Mouse (Mus musculus): ENCODE measurements around the gene Wnt9a. TPM values are rescaled to one million over a fixed set of nuclear protein-coding genes. Genes with fewer than 3 reads are reported as not detected.
A peak's percentile ranks its signal among the peaks of the same experiment; 100 is the strongest.
"Not testable (repeated sequence)": the region's sequence is repeated elsewhere in the genome, so short reads cannot be mapped to it uniquely, and the experiment has no call there.

Gene Wnt9a
- total and polyA plus RNA-seq, 2 experiments from 2014 or later: 2.8 to 4.0 TPM

DNA sequence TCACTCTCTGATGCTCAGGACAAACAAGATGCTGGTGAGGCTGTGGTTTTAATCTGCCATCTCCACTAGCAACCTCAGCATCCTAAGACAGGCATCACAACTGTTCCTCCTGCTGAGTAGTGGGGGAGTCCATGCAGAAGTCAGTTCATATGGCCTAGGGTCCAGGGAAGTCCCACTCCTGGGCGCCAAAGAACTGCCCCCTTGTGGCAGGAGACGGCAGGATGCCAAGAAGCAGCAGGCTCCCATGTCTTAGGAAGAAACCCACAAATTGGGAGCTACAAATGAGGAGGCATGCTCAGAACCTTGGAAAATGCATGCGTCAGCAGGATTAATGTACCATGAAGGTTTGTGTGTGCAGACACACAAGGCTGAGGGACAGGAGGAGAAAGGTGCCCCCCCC lies 59.9 kb downstream of the Wnt9a start:
- Histone ChIP-seq H3K36me3 (replicated peaks; ENCODE audit: control insufficient read depth, insufficient read depth, low read length) (no peaks in the 10 kb centered on the region), H3K27me3 (ENCODE audit: control insufficient read depth, insufficient read depth, low read length) (no peaks in the 10 kb centered on the region), H3K4me1 (ENCODE audit: control insufficient read depth, insufficient read depth) (no peaks in the 10 kb centered on the region), H3K27ac (ENCODE audit: low read depth) (no peak overlapping the region), H3K9me3 (replicated peaks; ENCODE audit: control insufficient read depth, low read length) (no peaks in the 10 kb centered on the region), H3K9ac (replicated peaks; ENCODE audit: low read depth, low read length) (no peak overlapping the region), H3K4me3 (ENCODE audit: low read depth, low read length) (no peak overlapping the region), H3K4me2 (ENCODE audit: low read depth, low read length) (no peak overlapping the region)
- WGBS: 41% methylated on average over 3 of the region's 3 CpGs
- TF ChIP-seq EP300 (IDR thresholded peaks at IDR 0.05; ENCODE audit: low read depth) (no peak), CTCF (IDR thresholded peaks at IDR 0.05; ENCODE audit: low read depth) (peak; percentile 46)
- ATAC-seq (ENCODE audit: insufficient read depth, low read depth): no peak
- DNase-seq (ENCODE audit: low spot score): no peak

DNA sequence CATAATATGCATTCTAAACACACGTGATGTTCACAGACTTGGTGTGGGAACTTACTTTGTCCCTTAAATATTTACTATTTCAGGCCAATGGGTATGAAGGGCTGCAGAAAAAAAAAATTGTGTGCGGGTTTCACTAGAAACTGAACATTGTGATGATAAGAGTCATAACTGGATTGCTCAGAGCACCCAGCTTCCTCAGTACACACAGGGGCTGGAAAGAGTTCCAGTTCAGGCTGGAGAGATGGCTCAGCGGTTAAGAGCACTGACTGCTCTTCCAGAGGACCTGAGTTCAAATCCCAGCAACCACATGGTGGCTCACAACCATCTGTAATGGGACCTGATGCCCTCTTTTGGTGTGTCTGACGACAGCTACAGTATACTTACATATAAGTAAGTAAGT lies 61.2 kb downstream of the Wnt9a start:
- not testable (repeated sequence) for ATAC-seq (ENCODE audit: insufficient read depth, low read depth); DNase-seq (ENCODE audit: low spot score); H3K4me3 ChIP-seq (ENCODE audit: low read depth, low read length); H3K4me2 ChIP-seq (ENCODE audit: low read depth, low read length); H3K27me3 ChIP-seq (ENCODE audit: control insufficient read depth, insufficient read depth, low read length); H3K27ac ChIP-seq (ENCODE audit: low read depth); H3K9ac ChIP-seq (replicated peaks; ENCODE audit: low read depth, low read length); H3K4me1 ChIP-seq (ENCODE audit: control insufficient read depth, insufficient read depth); H3K36me3 ChIP-seq (replicated peaks; ENCODE audit: control insufficient read depth, insufficient read depth, low read length); H3K9me3 ChIP-seq (replicated peaks; ENCODE audit: control insufficient read depth, low read length)
- 84% methylated on average over 4 of the region's 4 CpGs for WGBS

DNA sequence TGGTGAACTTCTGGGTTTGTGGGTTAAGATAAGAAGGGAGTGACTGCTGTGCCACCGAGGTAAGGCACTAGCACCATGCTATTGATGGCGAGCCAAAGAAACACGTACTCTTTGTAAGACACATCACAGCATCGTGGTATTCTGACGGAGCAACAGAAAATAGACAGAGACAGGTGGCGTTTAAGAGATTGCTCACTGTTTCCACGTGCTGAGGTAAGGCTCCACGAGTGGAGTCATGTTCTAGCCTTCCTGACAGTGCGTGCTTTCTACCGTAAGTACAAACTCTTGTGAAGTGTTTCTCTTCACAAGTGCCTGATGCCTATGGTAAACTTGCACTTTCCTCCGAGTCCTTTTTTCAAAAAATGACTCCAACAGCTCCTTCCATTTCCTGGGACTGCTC lies 63.1 kb downstream of the Wnt9a start:
- DNase-seq (ENCODE audit: low spot score) (no peak), ATAC-seq (ENCODE audit: insufficient read depth, low read depth) (no peak)
- TF ChIP-seq EP300 (IDR thresholded peaks at IDR 0.05; ENCODE audit: low read depth): no peak
- TF ChIP-seq CTCF (IDR thresholded peaks at IDR 0.05; ENCODE audit: low read depth): no peak
- no peak overlapping the region for H3K4me3 ChIP-seq (ENCODE audit: low read depth, low read length)
- H3K27me3 ChIP-seq (ENCODE audit: control insufficient read depth, insufficient read depth, low read length): no peaks in the 10 kb centered on the region
- no peak overlapping the region for H3K4me2 ChIP-seq (ENCODE audit: low read depth, low read length)
- WGBS: 65% methylated on average over 11 of the region's 11 CpGs
- H3K36me3 ChIP-seq (replicated peaks; ENCODE audit: control insufficient read depth, insufficient read depth, low read length): no peaks in the 10 kb centered on the region
- no peak overlapping the region for H3K27ac ChIP-seq (ENCODE audit: low read depth)
- no peak overlapping the region for H3K9ac ChIP-seq (replicated peaks; ENCODE audit: low read depth, low read length)
- H3K4me1 ChIP-seq (ENCODE audit: control insufficient read depth, insufficient read depth): no peaks in the 10 kb centered on the region
- no peaks in the 10 kb centered on the region for H3K9me3 ChIP-seq (replicated peaks; ENCODE audit: control insufficient read depth, low read length)

DNA sequence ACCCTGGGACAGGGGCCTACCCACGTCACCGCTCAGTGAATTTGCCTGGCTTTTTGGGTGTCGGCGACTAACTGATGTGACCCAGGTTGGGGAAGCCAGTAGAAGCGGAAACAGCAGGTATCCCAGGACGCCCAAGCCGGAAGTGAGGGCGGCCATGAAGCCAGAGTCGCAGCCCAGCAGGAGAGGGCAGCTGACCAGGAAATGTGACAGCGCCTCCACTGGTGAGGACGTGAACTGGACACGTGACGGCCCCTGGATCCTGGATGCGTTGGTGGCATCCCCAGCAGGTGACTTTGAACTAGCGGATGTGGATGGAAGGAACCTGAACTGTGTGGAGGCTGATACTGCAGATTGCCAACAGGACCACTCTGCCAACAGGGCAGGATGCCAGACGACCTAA lies 68.7 kb downstream of the Wnt9a start, which contains the start of gene Prss38:
TSS of gene Prss38 (minus strand) at position 183 of the 400 bp plus-strand sequence.
- H3K4me2 ChIP-seq (ENCODE audit: low read depth, low read length): no peak within 1 kb of the TSS
- H3K4me3 ChIP-seq (ENCODE audit: low read depth, low read length): no peak within 1 kb of the TSS
- no peaks in the 10 kb centered on the region for H3K4me1 ChIP-seq (ENCODE audit: control insufficient read depth, insufficient read depth)
- H3K27ac ChIP-seq (ENCODE audit: low read depth): no peak within 1 kb of the TSS
- no peaks in the 10 kb centered on the region for H3K36me3 ChIP-seq (replicated peaks; ENCODE audit: control insufficient read depth, insufficient read depth, low read length)
- TF ChIP-seq CTCF (IDR thresholded peaks at IDR 0.05; ENCODE audit: low read depth) (no peak), EP300 (IDR thresholded peaks at IDR 0.05; ENCODE audit: low read depth) (no peak)
- DNase-seq (ENCODE audit: low spot score) (no peak), ATAC-seq (ENCODE audit: insufficient read depth, low read depth) (no peak)
- no peaks in the 10 kb centered on the region for H3K27me3 ChIP-seq (ENCODE audit: control insufficient read depth, insufficient read depth, low read length)
- 72% methylated on average over 16 of the region's 16 CpGs for WGBS
- no peaks in the 10 kb centered on the region for H3K9me3 ChIP-seq (replicated peaks; ENCODE audit: control insufficient read depth, low read length)
- no peak within 1 kb of the TSS for H3K9ac ChIP-seq (replicated peaks; ENCODE audit: low read depth, low read length)

DNA sequence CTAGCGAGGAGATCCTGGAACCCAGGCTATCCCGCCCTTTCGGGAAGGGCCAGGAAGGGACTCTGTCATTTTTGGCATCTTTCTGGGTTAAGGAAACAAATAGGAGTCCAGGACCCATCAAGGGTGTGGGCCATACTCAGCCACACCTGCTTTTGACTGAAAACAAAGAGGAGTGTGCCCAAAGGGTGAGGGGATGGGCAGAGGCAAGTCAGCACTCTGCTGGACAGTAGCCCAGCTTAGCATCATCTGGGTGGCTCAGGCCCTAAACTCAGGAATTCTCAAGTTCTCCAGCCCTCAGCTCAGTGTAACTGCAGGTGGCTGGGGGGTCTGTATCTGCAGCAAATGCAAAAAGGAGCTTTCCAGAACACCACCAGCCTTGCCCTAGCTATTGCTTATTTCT lies 71.3 kb downstream of the Wnt9a start:
- Histone ChIP-seq H3K9me3 (replicated peaks; ENCODE audit: control insufficient read depth, low read length) (no peaks in the 10 kb centered on the region), H3K36me3 (replicated peaks; ENCODE audit: control insufficient read depth, insufficient read depth, low read length) (no peaks in the 10 kb centered on the region), H3K27ac (ENCODE audit: low read depth) (no peak overlapping the region), H3K4me2 (ENCODE audit: low read depth, low read length) (no peak overlapping the region), H3K4me1 (ENCODE audit: control insufficient read depth, insufficient read depth) (no peaks in the 10 kb centered on the region), H3K9ac (replicated peaks; ENCODE audit: low read depth, low read length) (no peak overlapping the region), H3K27me3 (ENCODE audit: control insufficient read depth, insufficient read depth, low read length) (no peaks in the 10 kb centered on the region), H3K4me3 (ENCODE audit: low read depth, low read length) (no peak overlapping the region)
- 66% methylated on average over 3 of the region's 3 CpGs for WGBS
- ATAC-seq (ENCODE audit: insufficient read depth, low read depth) (no peak), DNase-seq (ENCODE audit: low spot score) (no peak)
- TF ChIP-seq CTCF (IDR thresholded peaks at IDR 0.05; ENCODE audit: low read depth) (no peak), EP300 (IDR thresholded peaks at IDR 0.05; ENCODE audit: low read depth) (no peak)

DNA sequence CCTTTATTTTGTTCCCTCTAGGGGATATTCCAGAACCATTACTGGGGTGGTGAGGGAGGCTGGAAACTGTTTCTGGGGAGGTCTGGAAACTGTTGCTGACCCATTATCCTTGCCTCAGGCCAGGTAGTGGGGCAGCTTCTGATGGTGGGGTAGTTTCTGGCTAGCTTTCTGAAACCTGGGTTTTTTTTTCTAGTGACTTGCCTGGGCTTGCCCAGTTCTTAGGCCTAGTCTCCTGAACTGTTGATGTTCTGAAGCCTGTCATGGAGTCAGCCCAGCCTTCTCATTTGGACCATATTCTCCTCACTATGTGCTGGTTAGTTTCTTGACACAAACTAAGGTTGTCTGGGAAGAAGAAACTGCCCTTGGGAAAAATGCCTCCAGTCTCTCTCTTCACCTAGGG lies 72.8 kb downstream of the Wnt9a start:
- ATAC-seq (ENCODE audit: insufficient read depth, low read depth): no peak
- H3K36me3 ChIP-seq (replicated peaks; ENCODE audit: control insufficient read depth, insufficient read depth, low read length): no peaks in the 10 kb centered on the region
- no peaks in the 10 kb centered on the region for H3K27me3 ChIP-seq (ENCODE audit: control insufficient read depth, insufficient read depth, low read length)

More for the DNA sequence above, 72.8 kb downstream of the Wnt9a start:
- H3K9ac ChIP-seq (replicated peaks; ENCODE audit: low read depth, low read length): no peak overlapping the region
- peaks cover 6% of the 10 kb centered on the region for H3K4me1 ChIP-seq (ENCODE audit: control insufficient read depth, insufficient read depth)
- H3K4me2 ChIP-seq (ENCODE audit: low read depth, low read length): no peak overlapping the region
- TF ChIP-seq EP300 (IDR thresholded peaks at IDR 0.05; ENCODE audit: low read depth) (no peak), CTCF (IDR thresholded peaks at IDR 0.05; ENCODE audit: low read depth) (no peak)
- no peaks in the 10 kb centered on the region for H3K9me3 ChIP-seq (replicated peaks; ENCODE audit: control insufficient read depth, low read length)
- no peak overlapping the region for H3K27ac ChIP-seq (ENCODE audit: low read depth)
- DNase-seq (ENCODE audit: low spot score): no peak
- no peak overlapping the region for H3K4me3 ChIP-seq (ENCODE audit: low read depth, low read length)

Small RNA genes lying within 50 kb of the gene (microRNA-seq; reads per million reads assigned to microRNA genes)
- not detected for gene Gm24756

Other genes starting within 250 kb of the Wnt9a start
- gene Obscn, start 170.5 kb upstream of the Wnt9a start, total RNA-seq (2014; rRNA removed; ENCODE audit: low replicate concordance): 225 and 245 TPM in 2 replicates
- gene Obscn, start 170.5 kb upstream of the Wnt9a start, polyA plus RNA-seq (2015; fragmentation: Nextera tagmentation; extraction: Ambion mirVana): 106 and 107 TPM in 2 replicates
- gene Iba57, start 143.2 kb upstream of the Wnt9a start, total RNA-seq (2014; rRNA removed; ENCODE audit: low replicate concordance): 10.2 and 12.4 TPM in 2 replicates
- 10.7 and 11.0 TPM in 2 replicates for gene Iba57, start 143.2 kb upstream of the Wnt9a start, polyA plus RNA-seq (2015; fragmentation: Nextera tagmentation; extraction: Ambion mirVana)
- 0.08 and 0.12 TPM in 2 replicates for gene Gjc2, start 123.7 kb upstream of the Wnt9a start, total RNA-seq (2014; rRNA removed; ENCODE audit: low replicate concordance)
- 0.63 and 0.75 TPM in 2 replicates for gene Gjc2, start 123.7 kb upstream of the Wnt9a start, polyA plus RNA-seq (2015; fragmentation: Nextera tagmentation; extraction: Ambion mirVana)
- gene Guk1, start 114.7 kb upstream of the Wnt9a start, total RNA-seq (2014; rRNA removed; ENCODE audit: low replicate concordance): 47.5 and 60.3 TPM in 2 replicates
- gene Guk1, start 114.7 kb upstream of the Wnt9a start, polyA plus RNA-seq (2015; fragmentation: Nextera tagmentation; extraction: Ambion mirVana): 138 and 146 TPM in 2 replicates
- 174 and 187 TPM in 2 replicates for gene Mrpl55, start 104.4 kb upstream of the Wnt9a start, total RNA-seq (2014; rRNA removed; ENCODE audit: low replicate concordance)
- gene Mrpl55, start 104.4 kb upstream of the Wnt9a start, polyA plus RNA-seq (2015; fragmentation: Nextera tagmentation; extraction: Ambion mirVana): 196 and 199 TPM in 2 replicates
- 1.6 TPM in 1 of 2 replicates, not detected in the other for gene 2310033P09Rik, start 98.6 kb upstream of the Wnt9a start, total RNA-seq (2014; rRNA removed; ENCODE audit: low replicate concordance)
- 19.9 and 21.4 TPM in 2 replicates for gene 2310033P09Rik, start 98.6 kb upstream of the Wnt9a start, polyA plus RNA-seq (2015; fragmentation: Nextera tagmentation; extraction: Ambion mirVana)
- 336 and 378 TPM in 2 replicates for gene Arf1, start 78.7 kb upstream of the Wnt9a start, total RNA-seq (2014; rRNA removed; ENCODE audit: low replicate concordance)
- 533 and 540 TPM in 2 replicates for gene Arf1, start 78.7 kb upstream of the Wnt9a start, polyA plus RNA-seq (2015; fragmentation: Nextera tagmentation; extraction: Ambion mirVana)
- gene Wnt3a, start 16.2 kb upstream of the Wnt9a start, total RNA-seq (2014; rRNA removed; ENCODE audit: low replicate concordance): not detected in 2 replicates
- not detected in 2 replicates for gene Wnt3a, start 16.2 kb upstream of the Wnt9a start, polyA plus RNA-seq (2015; fragmentation: Nextera tagmentation; extraction: Ambion mirVana)
- gene Prss38, start 68.7 kb downstream of the Wnt9a start, total RNA-seq (2014; rRNA removed; ENCODE audit: low replicate concordance): not detected in 2 replicates
- gene Prss38, start 68.7 kb downstream of the Wnt9a start, polyA plus RNA-seq (2015; fragmentation: Nextera tagmentation; extraction: Ambion mirVana): not detected in 2 replicates
- gene Jmjd4, start 143.1 kb downstream of the Wnt9a start, total RNA-seq (2014; rRNA removed; ENCODE audit: low replicate concordance): 11.8 and 15.1 TPM in 2 replicates
- gene Jmjd4, start 143.1 kb downstream of the Wnt9a start, polyA plus RNA-seq (2015; fragmentation: Nextera tagmentation; extraction: Ambion mirVana): 7.6 and 8.9 TPM in 2 replicates
- 47.1 and 87.2 TPM in 2 replicates for gene Snap47, start 144.3 kb downstream of the Wnt9a start, total RNA-seq (2014; rRNA removed; ENCODE audit: low replicate concordance)
- gene Snap47, start 144.3 kb downstream of the Wnt9a start, polyA plus RNA-seq (2015; fragmentation: Nextera tagmentation; extraction: Ambion mirVana): 57.9 and 60.4 TPM in 2 replicates
- gene Zfp867, start 165.5 kb downstream of the Wnt9a start, total RNA-seq (2014; rRNA removed; ENCODE audit: low replicate concordance): 4.1 and 8.3 TPM in 2 replicates
- gene Zfp867, start 165.5 kb downstream of the Wnt9a start, polyA plus RNA-seq (2015; fragmentation: Nextera tagmentation; extraction: Ambion mirVana): 6.4 and 6.5 TPM in 2 replicates
- 20.6 and 21.4 TPM in 2 replicates for gene Zkscan17, start 219.8 kb downstream of the Wnt9a start, total RNA-seq (2014; rRNA removed; ENCODE audit: low replicate concordance)
- 8.7 and 10.1 TPM in 2 replicates for gene Zkscan17, start 219.8 kb downstream of the Wnt9a start, polyA plus RNA-seq (2015; fragmentation: Nextera tagmentation; extraction: Ambion mirVana)
- gene Nlrp3, start 234.6 kb downstream of the Wnt9a start, total RNA-seq (2014; rRNA removed; ENCODE audit: low replicate concordance): 0.11 and 0.15 TPM in 2 replicates
- gene Nlrp3, start 234.6 kb downstream of the Wnt9a start, polyA plus RNA-seq (2015; fragmentation: Nextera tagmentation; extraction: Ambion mirVana): 0.18 and 0.25 TPM in 2 replicates

Data from heart, postnatal 0 days (tissue).